Mouse (Mus musculus) testis, adult 2 months (tissue): ENCODE measurements around the gene Cdyl2.

Experiments used
- CTCF ChIP-seq: fragments of 200-500 bp; IDR thresholded peaks from 2 replicates; pipeline ENCODE4 v1.5.1; 2012; ENCODE audit warnings: low read depth, mild to moderate bottlenecking, inconsistent platforms, low read length, moderate library complexity; ENCODE audit not compliant: control insufficient read depth, insufficient read depth, insufficient replicate concordance
- POLR2A ChIP-seq: fragments of 200-500 bp; IDR thresholded peaks from 2 replicates; pipeline ENCODE4 v1.6.1; 2012; ENCODE audit warnings: low read depth, mild to moderate bottlenecking, inconsistent platforms, low read length, moderate library complexity; ENCODE audit not compliant: control insufficient read depth

GRCm38 (mm10) chr8:116587616-116588468 lies 144.9 kb downstream of the Cdyl2 start:
- no peak for TF ChIP-seq CTCF
- TF ChIP-seq POLR2A = no peak
